Mouse (Mus musculus) cerebellum, postnatal 14 days (tissue): ENCODE measurements around the gene Fam234a.
"Not testable (repeated sequence)": the region's sequence is repeated elsewhere in the genome, so short reads cannot be mapped to it uniquely, and the experiment has no call there.

Source experiments
- DNase-seq, 2 experiments: peaks; one replicate each; pipeline ENCODE4 v3.0.0; 2021; ENCODE audit warnings: mixed read lengths in 2 of 2

The Fam234a gene

DNA sequence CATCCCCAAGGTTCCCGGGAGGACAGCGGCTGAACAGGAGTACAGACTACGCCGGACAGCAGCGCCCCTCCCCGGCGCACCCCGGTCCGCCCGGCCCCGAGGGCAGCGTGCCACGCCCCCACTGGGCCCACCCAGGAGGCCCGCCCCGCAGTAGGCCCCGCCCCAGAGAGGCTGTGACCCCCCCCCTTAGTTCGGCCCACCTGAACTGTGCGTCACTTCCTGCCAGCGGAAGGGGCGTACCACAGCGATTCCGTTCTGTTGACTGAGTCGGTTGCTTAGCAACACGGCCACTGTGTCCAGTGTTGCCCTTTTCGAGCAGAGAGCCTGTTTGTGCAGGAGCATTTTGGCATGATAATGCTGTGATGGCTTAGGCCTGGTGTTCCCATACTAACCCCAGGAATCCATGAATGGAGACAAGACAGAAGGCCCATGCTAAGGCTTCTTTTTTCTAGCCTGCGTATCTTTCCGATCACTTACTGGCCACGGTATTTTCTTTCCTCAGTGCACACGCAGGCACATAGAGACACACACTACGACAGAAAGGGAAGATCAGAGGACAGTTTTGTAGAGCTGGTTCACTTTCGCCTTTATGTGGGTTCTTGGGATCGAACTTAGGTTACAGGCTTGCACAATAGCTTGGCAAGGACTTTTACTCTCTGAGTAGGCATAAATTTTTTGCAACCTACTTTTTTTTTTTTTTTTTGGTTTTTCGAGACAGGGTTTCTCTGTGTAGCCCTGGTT, at the start of gene Fam234a:
Gene Fam234a (minus strand): TSS at position 142 of the 741 bp plus-strand sequence.
- peak; percentile 95 to 96 for DNase-seq

DNA sequence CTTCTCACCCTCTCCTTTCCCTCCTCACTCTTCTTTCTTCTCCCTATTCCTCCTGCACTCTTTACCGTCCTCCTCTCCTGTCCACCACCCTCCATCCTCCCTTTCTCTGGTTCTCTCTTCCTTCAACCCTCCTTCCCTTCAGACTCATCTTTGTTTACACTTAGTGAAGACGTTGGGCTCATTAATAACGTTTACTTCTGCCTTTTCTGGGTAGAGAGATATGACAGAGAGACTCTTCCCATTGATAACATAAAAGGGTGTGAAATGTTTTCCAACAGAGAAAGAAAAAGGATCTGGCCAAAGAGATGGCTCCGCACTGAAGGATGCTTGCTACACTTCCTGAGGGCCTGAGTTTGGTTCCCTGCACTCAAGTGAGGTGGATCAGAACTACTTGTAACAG, 45.4 kb upstream of the Fam234a start:
- no peak for DNase-seq

DNA sequence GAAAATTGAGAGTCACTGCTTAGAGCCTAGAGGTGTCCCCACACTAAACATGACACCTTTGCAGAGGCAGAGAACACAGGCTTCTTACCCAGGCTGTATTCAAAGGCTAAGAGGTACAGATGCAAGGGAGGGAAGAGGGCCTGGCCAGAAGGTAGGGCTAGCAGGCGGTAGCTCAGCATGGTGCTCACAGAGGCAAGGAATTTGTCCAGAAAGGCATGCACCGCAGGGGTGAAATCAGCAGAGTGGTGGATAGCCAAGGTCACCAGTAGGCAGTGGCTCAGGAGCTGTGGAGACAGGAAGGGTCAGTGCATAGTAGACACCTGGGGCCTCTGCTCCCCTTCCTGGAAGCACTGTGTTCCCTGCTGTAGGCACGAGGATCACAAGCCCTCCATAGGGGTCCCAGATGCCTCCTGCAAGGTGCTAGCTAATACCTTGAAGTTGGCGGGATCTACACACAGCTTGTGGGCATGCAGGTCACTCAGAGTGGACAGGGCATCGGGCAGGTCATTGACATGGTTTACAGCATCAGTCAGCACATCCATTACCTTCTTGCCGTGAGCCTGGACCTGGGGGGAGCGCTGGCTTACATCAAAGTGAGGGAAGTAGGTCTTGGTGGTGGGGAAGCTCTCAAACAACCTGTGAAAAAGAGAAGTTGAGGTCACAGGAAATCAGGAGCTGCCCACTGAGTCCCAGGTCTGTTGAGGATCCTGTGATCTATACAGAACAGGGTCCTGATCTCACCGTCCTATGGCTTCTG, 42.3 kb upstream of the Fam234a start:
- no peak for DNase-seq

DNA sequence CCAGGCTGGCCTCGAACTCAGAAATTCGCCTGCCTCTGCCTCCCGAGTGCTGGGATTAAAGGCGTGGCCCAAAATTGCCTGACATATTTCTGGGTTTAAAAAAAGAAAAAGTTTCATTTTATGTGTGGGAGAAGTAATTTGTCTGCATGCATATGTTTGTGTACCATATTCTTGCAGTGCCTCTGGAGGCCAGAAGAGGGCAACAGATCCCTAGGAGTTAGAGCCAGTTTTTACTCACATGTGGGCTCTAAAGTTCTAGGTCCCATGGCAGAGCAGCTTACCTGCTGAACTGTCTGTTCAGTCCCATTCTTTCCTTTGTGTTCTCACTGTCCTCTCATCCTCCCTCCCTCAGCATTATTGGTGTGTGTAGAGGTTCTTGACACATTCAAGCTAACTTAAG, 32.7 kb upstream of the Fam234a start:
- DNase-seq: peak; percentile 55 to 63

DNA sequence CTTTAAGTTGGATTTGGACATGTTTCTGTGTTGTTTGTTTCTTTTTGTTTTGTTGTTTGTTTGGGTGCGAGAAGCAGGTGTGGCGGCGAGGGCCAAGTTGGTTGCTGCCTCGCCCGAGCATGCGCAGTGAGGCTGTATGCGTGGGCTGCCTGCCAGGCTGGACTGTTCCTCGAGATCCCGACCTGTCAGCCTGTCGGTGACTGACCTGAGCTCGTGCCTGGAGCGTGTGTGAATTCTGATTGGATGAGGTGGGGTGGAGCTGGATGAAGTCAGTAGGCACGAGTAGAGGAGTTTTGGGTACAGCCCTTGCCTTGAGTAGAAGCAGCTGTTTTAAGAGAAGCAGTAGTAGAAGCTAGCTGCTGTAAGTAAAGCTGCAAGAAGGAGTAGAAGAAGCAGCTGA, 31.9 kb upstream of the Fam234a start:
- DNase-seq: no peak

DNA sequence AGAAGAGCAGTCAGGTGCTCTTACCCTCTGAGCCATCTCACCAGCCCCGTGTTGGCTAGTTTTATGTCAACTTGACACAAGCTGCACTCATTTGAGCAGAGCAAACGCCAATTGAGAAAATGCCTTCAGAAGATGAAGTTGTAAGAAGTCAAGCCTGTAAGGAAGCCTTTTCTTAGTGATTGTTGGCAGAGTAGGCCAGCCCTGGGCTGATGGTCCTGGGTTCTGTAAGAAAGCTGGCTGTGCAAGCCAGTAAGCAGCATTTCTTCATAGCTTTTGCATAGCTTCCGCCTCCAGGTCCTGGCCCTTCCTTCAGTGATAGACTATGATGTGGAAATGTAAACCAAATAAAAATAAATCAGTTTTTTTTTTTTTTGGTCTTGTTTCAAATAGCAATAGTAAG, 28.5 kb upstream of the Fam234a start:
- no peak for DNase-seq

DNA sequence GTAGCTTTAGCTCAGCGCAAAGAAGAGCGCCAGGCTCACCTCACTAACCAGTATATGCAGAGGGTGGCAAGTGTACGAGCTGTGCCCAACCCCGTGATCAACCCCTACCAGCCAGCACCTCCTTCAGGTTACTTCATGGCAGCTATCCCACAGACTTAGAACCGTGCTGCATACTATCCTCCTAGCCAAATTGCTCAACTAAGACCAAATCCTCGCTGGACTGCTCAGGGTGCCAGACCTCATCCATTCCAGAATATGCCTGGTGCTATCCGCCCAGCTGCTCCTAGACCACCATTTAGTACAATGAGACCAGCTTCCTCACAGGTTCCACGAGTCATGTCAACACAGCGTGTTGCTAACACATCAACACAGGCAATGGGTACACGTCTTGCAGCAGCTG, 25.5 kb upstream of the Fam234a start:
- not testable (repeated sequence) for DNase-seq

DNA sequence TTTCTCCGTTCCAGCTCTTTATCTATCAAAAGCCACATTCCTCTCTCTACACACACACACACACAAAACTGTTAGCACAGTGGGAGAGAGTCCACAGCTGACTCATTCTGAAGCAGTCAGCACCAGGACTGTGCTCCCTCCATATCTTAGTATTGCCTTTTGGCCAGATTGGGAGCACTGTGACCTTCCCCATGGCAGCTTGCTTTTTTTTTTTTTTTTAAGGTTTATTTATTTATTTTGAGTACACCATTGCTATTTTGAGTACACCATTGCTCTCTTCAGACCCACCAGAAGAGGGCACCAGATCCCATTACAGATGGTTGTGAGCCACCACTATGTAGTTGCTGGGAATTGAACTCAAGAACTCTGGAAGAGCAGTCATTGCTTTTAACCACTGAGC, 24.8 kb upstream of the Fam234a start:
- no peak for DNase-seq

DNA sequence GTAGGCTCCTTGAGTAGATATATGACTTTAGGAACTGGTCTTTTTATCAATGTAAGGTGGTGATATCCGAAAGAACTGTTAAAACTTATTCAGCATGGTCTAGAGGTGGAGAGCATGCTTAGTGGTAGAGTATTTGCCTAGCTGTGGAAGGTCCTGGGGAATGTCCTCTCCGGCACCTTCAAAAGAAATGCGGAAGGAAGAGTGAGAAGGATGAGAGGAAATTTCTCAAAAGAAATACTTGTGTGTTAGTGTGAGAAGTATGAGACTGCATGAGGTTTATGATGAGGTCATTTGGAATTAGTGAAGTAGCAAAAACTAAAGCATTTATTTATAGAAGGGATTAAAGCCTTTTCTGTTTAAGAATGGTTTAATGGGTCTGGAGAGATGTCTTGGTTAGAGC, 18.3 kb upstream of the Fam234a start:
- no peak for DNase-seq

DNA sequence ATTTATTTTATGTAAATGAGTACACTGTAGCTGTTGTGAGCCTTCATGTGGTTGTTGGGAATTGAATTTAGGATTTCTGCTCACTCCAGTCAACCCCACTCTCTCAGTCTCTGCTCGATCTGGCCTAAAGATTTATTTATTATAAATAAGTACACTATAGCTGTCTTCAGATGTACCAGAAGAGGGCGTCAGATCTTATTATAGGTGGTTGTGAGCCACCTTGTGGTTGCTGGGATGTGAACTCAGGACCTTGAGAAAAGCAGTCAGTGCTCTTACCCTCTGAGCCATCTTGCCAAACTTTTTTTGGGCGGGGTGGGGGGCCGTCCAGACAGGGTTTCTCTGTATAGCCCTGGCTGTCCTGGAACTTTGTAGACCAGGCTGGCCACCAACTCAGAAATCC, 17.8 kb upstream of the Fam234a start:
- DNase-seq: no peak

DNA sequence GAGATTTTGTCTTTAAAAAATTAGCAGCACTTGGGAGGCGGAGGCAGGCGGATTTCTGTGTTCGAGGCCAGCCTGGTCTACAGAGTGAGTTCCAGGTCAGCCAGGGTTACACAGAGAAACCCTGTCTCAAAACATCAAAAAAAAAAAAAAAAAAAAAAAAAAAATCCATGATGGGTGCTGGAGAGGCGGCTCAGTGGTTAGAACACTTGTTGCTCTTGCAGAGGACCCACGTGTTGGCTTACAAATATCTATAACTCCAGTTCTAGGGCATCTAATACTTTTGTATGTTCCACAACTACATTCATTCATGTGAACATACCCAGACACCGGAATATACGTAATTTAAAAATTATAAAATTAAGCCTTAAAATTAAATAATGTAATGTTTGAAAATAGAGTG, 11.3 kb upstream of the Fam234a start:
- peak in 1 of 2 experiments; percentile 17 for DNase-seq

DNA sequence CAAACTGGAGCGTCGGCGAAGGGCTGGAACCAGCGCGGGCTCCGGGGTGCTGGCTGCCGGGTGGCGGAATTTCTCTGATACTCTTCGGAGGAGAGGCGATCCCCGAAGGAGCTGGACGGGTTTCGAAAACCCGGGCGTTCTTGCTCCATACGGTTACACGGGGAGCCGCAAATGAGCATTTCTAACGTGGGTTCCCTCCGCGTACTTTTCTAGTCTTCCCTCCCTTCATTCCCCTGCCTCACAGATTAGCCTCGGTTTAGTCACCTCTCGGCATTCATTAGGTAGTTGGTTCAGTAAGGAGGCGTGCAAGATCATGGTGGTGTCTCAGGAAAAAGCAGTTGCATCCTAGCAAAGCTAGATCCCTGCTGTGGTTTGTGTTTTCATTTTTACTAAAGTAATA, 9.4 kb upstream of the Fam234a start:
- no peak for DNase-seq

DNA sequence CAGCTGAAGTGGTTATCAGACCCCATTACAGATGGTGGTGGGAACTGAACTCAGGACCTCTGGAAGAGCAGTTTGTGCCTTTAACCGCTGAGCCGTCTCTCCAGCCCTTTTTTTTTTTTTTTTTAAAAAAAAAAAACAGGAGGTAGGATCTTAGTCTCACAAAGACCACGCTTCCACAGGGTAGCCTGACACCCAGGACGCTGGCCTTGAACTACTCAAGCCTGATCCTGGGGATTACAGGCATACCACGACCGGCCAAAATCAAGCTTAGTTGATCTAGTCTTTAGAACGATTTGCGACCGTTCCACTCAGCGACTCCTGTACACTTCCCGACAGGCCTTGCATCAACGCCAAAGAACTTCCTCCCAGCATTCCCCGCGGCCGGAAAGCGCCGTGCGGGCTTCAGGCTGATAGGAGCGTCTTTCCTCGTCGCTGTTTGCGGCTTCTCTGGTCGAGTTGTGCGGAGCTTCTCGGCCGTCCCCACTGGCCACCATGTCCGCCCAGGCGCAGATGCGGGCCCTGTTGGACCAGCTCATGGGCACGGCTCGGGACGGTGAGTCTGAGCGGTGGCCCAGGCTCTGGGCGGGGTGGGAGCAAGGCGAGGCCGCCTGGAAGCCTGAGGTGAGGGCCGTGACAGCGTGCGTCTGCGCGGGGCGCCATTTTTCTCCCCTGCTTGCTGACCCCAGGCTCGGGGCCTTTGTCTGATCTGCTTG, 8.7 kb upstream of the Fam234a start, which contains the start of gene Luc7l:
Gene Luc7l (plus strand): TSS at position 358 of the 713 bp plus-strand sequence.
- DNase-seq: peak; percentile 94 to 96

DNA sequence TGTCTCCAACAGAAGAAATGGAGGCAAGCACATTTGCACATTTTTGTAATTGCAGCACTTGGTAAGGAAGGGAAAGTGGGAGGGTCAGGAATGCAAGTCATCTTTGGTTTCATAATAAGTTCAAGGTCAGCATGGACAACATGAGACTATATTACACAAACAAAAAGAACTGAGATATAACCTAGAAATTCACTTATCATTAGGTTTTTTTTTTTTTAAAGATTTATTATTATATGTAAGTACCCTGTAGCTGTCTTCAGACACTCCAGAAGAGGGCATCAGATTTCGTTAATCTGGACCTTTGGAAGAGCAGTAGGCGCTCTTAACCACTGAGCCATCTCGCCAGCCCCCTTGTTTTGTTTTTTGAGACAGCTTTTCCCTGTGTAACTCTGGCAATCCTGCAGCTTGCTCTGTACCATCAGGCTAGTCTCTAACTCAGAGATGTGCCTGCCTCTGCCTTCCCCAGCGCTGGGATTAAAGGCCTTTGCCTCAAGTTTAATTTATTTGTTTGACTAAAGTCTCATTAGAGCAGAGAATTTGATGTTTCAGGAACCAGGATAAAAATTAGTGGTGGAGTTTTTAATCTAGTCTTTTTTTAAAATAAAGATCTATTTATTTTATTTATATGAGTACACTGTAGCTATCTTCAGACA, 8.0 kb upstream of the Fam234a start:
- peak in 1 of 2 experiments; percentile 13 for DNase-seq

DNA sequence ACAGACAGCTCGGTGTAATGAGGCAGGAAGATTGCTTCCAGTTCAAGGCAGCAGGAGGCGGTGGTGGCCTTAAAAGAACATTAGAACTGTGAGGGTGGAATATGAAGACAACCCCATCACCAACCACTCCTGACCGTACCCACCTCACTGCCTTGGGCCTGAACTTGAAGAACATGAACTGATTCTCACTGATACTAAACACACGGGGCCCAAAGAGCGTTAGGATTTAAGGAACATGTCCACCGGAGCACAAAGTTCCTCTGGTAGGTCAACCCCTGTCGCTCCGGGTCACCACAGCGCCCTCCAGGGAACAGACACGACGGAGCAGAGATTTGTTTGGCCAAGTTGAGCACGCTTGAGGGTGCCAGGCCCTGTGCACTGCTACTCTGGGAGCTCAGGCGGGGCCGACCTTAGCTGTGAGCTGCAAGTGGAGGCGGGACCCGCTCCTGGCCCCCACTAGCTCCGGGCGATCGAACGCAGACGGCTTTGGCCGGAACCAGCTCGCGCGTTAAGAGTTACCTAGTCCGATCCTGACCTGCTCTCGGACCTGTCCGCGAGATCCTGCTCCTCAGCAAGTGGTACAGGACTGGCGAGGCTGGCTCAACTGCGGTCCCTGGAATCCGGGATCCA, 456 bp downstream of the Fam234a start:
- no peak for DNase-seq

DNA sequence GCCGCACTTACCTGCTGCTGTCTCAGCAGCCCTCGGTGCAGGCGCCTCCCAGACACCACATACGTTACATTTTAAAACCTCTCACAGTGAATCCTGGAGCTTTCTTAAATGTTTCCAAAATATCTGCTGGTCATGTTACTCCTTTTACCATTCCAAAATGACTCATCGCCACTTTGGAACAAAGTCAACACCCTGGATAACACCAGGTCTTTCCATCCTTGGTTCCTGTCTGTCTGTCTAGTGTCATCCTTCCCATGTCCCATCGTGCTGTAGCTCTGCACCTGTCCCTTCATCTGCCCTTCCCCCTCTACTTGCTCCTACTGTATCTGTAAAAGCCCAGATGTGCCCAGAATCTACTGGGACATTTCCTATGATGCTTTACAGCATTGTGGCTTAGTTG, 3.1 kb downstream of the Fam234a start:
- no peak for DNase-seq

DNA sequence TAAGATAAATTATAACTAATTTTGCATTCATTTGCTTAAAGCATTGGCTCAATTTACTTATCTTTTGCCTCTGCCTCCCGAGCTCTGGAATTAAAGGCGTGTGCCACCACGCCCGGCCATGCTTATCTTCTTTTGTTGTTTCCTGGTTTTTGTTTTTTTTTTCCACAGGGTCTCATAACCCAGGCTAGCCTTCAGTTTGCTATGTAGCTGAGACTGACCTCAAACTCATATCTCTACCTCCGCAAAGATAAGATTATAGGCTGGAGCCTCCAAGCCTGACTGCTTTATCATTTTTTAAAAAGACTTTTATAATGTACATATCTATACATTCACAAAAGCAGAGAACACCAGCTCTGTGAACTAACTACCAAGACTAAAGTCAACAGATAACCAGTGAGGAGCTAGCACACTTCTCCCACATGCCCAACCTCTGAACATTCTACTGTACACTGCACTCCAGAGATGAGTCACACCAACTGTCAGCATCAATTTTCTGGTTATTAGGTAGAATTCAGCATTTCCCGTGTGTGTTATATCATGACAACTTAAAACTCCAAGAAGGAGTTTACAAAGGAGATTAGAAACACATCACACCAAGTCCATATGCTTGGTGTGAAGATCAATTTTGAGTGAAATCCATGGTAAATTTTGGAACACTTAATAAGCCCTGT, 3.8 kb downstream of the Fam234a start:
- no peak for DNase-seq

DNA sequence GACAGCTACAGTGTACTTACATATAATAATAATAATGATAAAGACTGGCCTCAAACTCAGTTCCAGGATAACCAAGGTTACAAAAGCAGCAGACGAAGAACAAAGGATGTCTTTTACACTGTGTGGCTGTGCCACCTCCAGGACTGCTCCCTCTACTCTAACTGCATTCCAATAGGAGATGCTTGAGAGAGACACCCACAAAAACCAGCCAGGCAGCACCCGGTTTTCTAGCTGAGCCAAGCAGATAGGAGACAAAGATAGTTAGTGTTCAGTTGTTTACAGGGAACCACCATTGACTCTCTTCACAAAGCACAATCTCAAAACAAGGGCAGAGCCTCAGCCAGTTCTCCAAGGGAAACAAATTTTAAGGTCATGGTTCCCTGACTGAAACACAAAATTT, 4.5 kb downstream of the Fam234a start:
- DNase-seq: no peak

DNA sequence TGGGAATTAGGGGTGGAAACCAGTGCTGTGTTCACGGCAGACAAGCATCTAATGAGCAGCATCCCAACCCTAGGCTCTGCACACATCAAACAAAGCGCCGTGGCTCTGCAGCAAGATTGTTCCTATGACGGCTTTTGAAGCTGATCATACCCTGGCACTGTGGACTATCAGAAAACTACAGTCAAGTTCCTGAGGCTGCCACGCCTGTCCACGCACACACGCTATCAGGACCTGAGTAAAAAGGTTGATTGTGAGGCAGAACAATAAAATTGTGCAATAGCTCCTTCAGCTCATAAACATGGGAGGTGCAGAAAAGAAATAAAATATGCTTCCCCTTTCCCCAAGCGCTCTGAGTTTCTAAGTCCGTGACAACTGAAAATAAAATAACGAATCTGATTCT, 6.4 kb downstream of the Fam234a start:
- DNase-seq: no peak

DNA sequence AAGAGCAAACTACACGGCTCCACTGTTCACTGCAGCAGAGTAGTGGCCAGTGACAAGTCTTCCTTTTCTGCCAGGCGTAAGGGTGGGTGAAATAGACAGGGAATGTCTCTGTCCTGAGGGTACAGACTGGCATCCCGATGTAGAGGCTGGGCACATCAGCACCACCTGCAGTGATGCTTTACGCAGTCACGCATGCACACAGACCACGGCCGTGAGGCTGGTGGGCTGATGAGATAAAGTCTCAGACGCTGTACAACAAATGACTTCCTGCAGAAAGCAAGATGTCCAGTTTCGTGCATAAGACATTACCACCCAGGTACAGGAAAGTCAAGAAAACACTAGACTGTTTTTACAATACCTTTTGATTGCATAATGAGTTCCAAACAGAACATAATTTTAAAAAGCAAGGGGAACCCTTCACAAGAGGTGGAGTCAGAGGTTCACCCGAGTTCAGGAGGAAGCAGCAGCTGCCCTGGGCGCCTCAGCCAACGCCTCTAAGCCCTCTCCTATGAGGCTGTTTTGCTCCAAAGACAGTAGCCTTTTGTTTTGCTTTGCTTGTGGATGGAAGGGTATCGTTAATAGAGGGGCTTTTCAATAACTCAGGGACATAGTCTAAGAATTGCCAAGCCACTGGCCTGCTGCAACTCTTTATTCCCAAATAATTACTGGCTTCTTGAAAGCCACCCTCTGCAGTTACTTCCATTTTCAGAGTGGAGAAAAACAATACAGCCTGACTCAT, 8.8 kb downstream of the Fam234a start:
- DNase-seq: no peak

DNA sequence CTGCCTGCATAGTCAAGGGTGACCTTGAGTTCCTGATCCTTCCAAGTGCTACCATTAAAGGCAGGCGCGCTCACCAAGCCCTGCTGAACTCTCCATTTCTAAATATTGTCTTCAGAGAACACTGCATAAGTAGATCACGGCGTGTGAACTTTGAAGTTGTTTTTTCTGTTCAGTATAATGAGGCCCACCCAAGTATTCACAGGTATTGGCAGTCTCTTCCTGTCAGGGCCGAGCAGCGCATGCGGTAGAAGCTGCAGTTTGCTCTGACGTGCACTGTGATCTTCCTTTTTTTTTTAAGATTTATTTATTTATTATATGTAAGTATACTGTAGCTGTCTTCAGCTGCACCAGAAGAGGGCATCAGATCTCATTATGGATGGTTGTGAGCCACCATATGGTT, 9.7 kb downstream of the Fam234a start:
- DNase-seq: no peak
